Mouse (Mus musculus) subcutaneous adipose tissue, adult 2 months (tissue): ENCODE results near the gene Gm13057. TPM values are rescaled to one million over a fixed set of nuclear protein-coding genes. Genes with fewer than 3 reads are reported as not detected.

Experiments
- polyA plus RNA-seq: library from polyadenylated mRNA; depleted of rRNA; stranded (reverse); fragments of >200 nt; gene quantifications from 2 replicates; pipeline ENCODE4 v1.2.3, GENCODE M21; 2012; ENCODE audit warnings: low replicate concordance; rRNA removed

Gene Gm13057
- polyA plus RNA-seq: not detected in 2 replicates

GRCm38 (mm10) chr4:143551400-143551799, at the start of gene Gm13057, which contains the start of gene BC080695:
Gene Gm13057, plus strand, starts transcription at chr4:143551709.
Gene BC080695, plus strand, starts transcription at chr4:143551700.

GRCm38 (mm10) chr4:143511043-143511442, 40.5 kb upstream of the Gm13057 start, which contains the start of gene Gm13043:
Gene Gm13043, plus strand, starts transcription at chr4:143511343.

DNA sequence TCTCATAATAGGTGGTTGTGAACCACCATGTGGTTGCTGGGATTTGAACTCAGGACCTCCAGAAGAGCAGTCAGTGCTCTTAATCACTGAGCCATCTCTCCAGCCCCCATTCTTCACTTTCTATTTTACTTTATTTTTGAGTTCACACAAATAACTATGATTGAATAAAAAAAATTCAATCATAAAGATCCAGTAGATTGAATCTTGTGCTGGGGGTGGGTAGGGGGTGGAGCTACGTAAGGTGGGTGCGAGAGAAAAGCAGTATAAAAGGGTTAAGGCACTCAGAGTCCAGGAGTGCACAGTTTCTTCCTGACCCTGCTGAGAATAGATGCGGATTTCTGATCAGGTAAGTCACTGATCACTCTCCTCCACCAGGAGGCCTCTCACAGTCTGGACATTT, 15.9 kb upstream of the Gm13057 start, which contains the start of gene Gm13040:
Gene Gm13040 (plus strand): TSS at position 301 of the 400 bp plus-strand sequence.

Other genes starting within 250 kb of the Gm13057 start
- gene Lrrc38, start 202.0 kb upstream of the Gm13057 start, polyA plus RNA-seq: not detected in 2 replicates
- gene Pramel1, start 157.3 kb upstream of the Gm13057 start, polyA plus RNA-seq: not detected in 2 replicates
- gene Pramef8, start 139.3 kb upstream of the Gm13057 start, polyA plus RNA-seq: 8.0 and 10.8 TPM in 2 replicates
- not detected in 2 replicates for gene Oog4, start 101.4 kb upstream of the Gm13057 start, polyA plus RNA-seq
- not detected in 2 replicates for gene Gm13043, start 40.4 kb upstream of the Gm13057 start, polyA plus RNA-seq
- gene Gm13040, start 15.8 kb upstream of the Gm13057 start, polyA plus RNA-seq: not detected in 2 replicates
- not detected in 2 replicates for gene BC080695, start within 50 bp of the Gm13057 start, polyA plus RNA-seq
- gene Gm13083, start 63.3 kb downstream of the Gm13057 start, polyA plus RNA-seq: not detected in 2 replicates
- gene Gm13088, start 105.5 kb downstream of the Gm13057 start, polyA plus RNA-seq: not detected in 2 replicates
- gene Gm13089, start 151.0 kb downstream of the Gm13057 start, polyA plus RNA-seq: not detected in 2 replicates
- gene Gm13078, start 167.7 kb downstream of the Gm13057 start, polyA plus RNA-seq: not detected in 2 replicates
- gene Gm13023, start 237.6 kb downstream of the Gm13057 start, polyA plus RNA-seq: not detected in 2 replicates